24 mouse cellular contexts compared by ENCODE assay signal in genomic region chr6:129208891-129209519, GRCm38 (mm10). TPM values are rescaled to one million over a fixed set of nuclear protein-coding genes. Genes with fewer than 3 reads are reported as not detected.
DNase-seq lines count a peak whose midpoint lies in the region; ATAC-seq and TF ChIP-seq lines count a peak whose summit lies in the region.
"Had no signal": no experiment of that assay in that cellular context is flagged by ENCODE, and none has a peak within 500 bp of the region (broad histone marks: within the 10 kb centered on the region; RNA-seq: fewer than 3 reads in every experiment).

No protein-coding gene starts in this region.

- peaks cover 12% of the 10 kb centered on the region for H3K4me1 ChIP-seq in liver, postnatal 0 days (ENCODE audit: insufficient read depth)
- no peaks in the 10 kb centered on the region for H3K4me1 ChIP-seq in liver, embryonic 12.5 days
- H3K4me1 ChIP-seq in heart, embryonic 12.5 days (replicated peaks), result no peaks in the 10 kb centered on the region
- H3K4me1 ChIP-seq: embryonic facial prominence, embryonic 12.5 days; heart, embryonic 13.5 days; limb, embryonic 12.5 days; liver, embryonic 15.5 days; midbrain, embryonic 12.5 days; neural tube, embryonic 12.5 days; stomach, embryonic 15.5 days had no signal

- ATAC-seq in liver, postnatal 0 days, result no peak
- ATAC-seq in liver, embryonic 12.5 days, result no peak
- ATAC-seq in CD4-positive, CD25-positive, alpha-beta regulatory T cell, adult 4 months, result peak; percentile 35
- ATAC-seq in heart, embryonic 12.5 days (ENCODE audit: insufficient number of reproducible peaks, low FRiP score), result no peak
- ATAC-seq: forebrain, embryonic 14.5 days; lung, postnatal 0 days had no signal

- H3K27ac ChIP-seq in liver, postnatal 0 days (ENCODE audit: low read depth), result peak overlapping the region; percentile 26; the same call in 1 of the 2 replicates
- H3K27ac ChIP-seq in liver, embryonic 12.5 days, result no peak overlapping the region
- no peak overlapping the region for H3K27ac ChIP-seq in heart, embryonic 12.5 days (ENCODE audit: poor library complexity, severe bottlenecking)
- H3K27ac ChIP-seq: embryonic facial prominence, embryonic 12.5 days; heart, embryonic 13.5 days; hindbrain, embryonic 14.5 days; limb, embryonic 12.5 days; liver, embryonic 15.5 days; midbrain, embryonic 12.5 days; neural tube, embryonic 12.5 days; stomach, embryonic 15.5 days had no signal

- DNase-seq in liver, postnatal 0 days, result no peak
- peak; percentile 87 for DNase-seq in induced T-regulatory cell, adult 2 months (ENCODE audit: low read depth)
- peak; percentile 54 for DNase-seq in splenic B cell, adult 2 months (ENCODE audit: low read depth, low spot score)
- no peak for DNase-seq in right cerebral cortex, postnatal 10 days (ENCODE audit: low spot score in 2 of 2)
- DNase-seq: adrenal gland, adult 8-10 months; cerebellum, adult 9-11 months; gastrocnemius, postnatal 25 days; heart, postnatal 36 days; kidney, adult 18-20 months; right cerebral cortex, adult 18-20 months had no signal

- no peak overlapping the region for H3K4me2 ChIP-seq in liver, postnatal 0 days (ENCODE audit: low read depth, low read length)
- H3K4me2 ChIP-seq in liver, embryonic 12.5 days, result no peak overlapping the region
- no peak overlapping the region for H3K4me2 ChIP-seq in heart, embryonic 12.5 days
- H3K4me2 ChIP-seq: embryonic facial prominence, embryonic 12.5 days; heart, embryonic 13.5 days; hindbrain, embryonic 14.5 days; limb, embryonic 12.5 days; liver, embryonic 15.5 days; midbrain, embryonic 12.5 days; neural tube, embryonic 12.5 days; stomach, embryonic 15.5 days had no signal

- H3K9ac ChIP-seq in liver, postnatal 0 days (replicated peaks), result no peak overlapping the region
- H3K9ac ChIP-seq in liver, embryonic 12.5 days, result no peak overlapping the region
- no peak overlapping the region for H3K9ac ChIP-seq in heart, embryonic 12.5 days
- H3K9ac ChIP-seq: embryonic facial prominence, embryonic 12.5 days; heart, embryonic 13.5 days; hindbrain, embryonic 14.5 days; limb, embryonic 12.5 days; liver, embryonic 15.5 days; midbrain, embryonic 12.5 days; neural tube, embryonic 12.5 days; stomach, embryonic 15.5 days had no signal

- H3K36me3 ChIP-seq in liver, postnatal 0 days (replicated peaks; ENCODE audit: insufficient read depth, low read length), result no peaks in the 10 kb centered on the region
- no peaks in the 10 kb centered on the region for H3K36me3 ChIP-seq in liver, embryonic 12.5 days
- H3K36me3 ChIP-seq in splenic B cell, adult 2 months (ENCODE audit: control insufficient read depth, insufficient read depth, low read length, poor library complexity, severe bottlenecking), result no peaks in the 10 kb centered on the region
- H3K36me3 ChIP-seq in heart, embryonic 12.5 days, result no peaks in the 10 kb centered on the region
- H3K36me3 ChIP-seq: embryonic facial prominence, embryonic 12.5 days; heart, embryonic 13.5 days; limb, embryonic 12.5 days; liver, embryonic 15.5 days; midbrain, embryonic 12.5 days; neural tube, embryonic 12.5 days; stomach, embryonic 15.5 days had no signal

- no peaks in the 10 kb centered on the region; the same call in 1 of the 2 replicates for H3K9me3 ChIP-seq in liver, postnatal 0 days (ENCODE audit: low read length)
- H3K9me3 ChIP-seq in liver, embryonic 12.5 days (replicated peaks), result no peaks in the 10 kb centered on the region
- H3K9me3 ChIP-seq in heart, embryonic 12.5 days (replicated peaks), result no peaks in the 10 kb centered on the region
- H3K9me3 ChIP-seq: embryonic facial prominence, embryonic 12.5 days; heart, embryonic 13.5 days; limb, embryonic 12.5 days; liver, embryonic 15.5 days; midbrain, embryonic 12.5 days; neural tube, embryonic 12.5 days; stomach, embryonic 15.5 days had no signal

- WGBS in liver, postnatal 0 days (ENCODE audit: insufficient replicate concordance), result 87% methylated on average over 5 of the region's 5 CpGs
- 74% methylated on average over 5 of the region's 5 CpGs for WGBS in liver, embryonic 12.5 days (ENCODE audit: insufficient replicate concordance)
- 74% methylated on average over 5 of the region's 5 CpGs for WGBS in heart, embryonic 12.5 days

- TF ChIP-seq EP300 in liver, postnatal 0 days (IDR thresholded peaks at IDR 0.05; ENCODE audit: low read depth), result no peak

- H3K27me3 ChIP-seq in liver, postnatal 0 days (ENCODE audit: insufficient read depth, low read length), result no peaks in the 10 kb centered on the region
- H3K27me3 ChIP-seq in liver, embryonic 12.5 days (replicated peaks), result no peaks in the 10 kb centered on the region
- no peaks in the 10 kb centered on the region for H3K27me3 ChIP-seq in splenic B cell, adult 2 months (ENCODE audit: control insufficient read depth, insufficient read depth, low read length, poor library complexity, severe bottlenecking)
- H3K27me3 ChIP-seq in heart, embryonic 12.5 days (replicated peaks), result no peaks in the 10 kb centered on the region
- H3K27me3 ChIP-seq: embryonic facial prominence, embryonic 12.5 days; heart, embryonic 13.5 days; limb, embryonic 12.5 days; liver, embryonic 15.5 days; midbrain, embryonic 12.5 days; neural tube, embryonic 12.5 days; stomach, embryonic 15.5 days had no signal

- H3K4me3 ChIP-seq in liver, postnatal 0 days (ENCODE audit: low read depth, low read length), result no peak overlapping the region
- H3K4me3 ChIP-seq in liver, embryonic 12.5 days, result no peak overlapping the region
- H3K4me3 ChIP-seq in heart, embryonic 12.5 days, result no peak overlapping the region
- H3K4me3 ChIP-seq: embryonic facial prominence, embryonic 12.5 days; erythroblast, embryonic 14.5 days; heart, embryonic 13.5 days; limb, embryonic 12.5 days; liver, embryonic 15.5 days; midbrain, embryonic 12.5 days; neural tube, embryonic 12.5 days; stomach, embryonic 15.5 days had no signal

- no peak for TF ChIP-seq CTCF in liver, postnatal 0 days (IDR thresholded peaks at IDR 0.05; ENCODE audit: low read depth)

RNA-seq across cellular contexts. Expression of gene Clec2d, which starts 28.6 kb away (rescaled TPM):
- polyA plus RNA-seq in liver, postnatal 0 days (2015; fragmentation: Nextera tagmentation; extraction: Ambion mirVana), result 2.3 and 3.0 TPM in 2 replicates
- polyA plus RNA-seq in liver, embryonic 12.5 days (2016; fragmentation: Nextera tagmentation; extraction: Ambion mirVana), result not detected in 2 replicates
- 10 to 100 TPM in 1 of 2 experiments, 1 to 10 TPM in 1; 7.8 to 11.7 TPM for polyA plus RNA-seq in CD4-positive, CD25-positive, alpha-beta regulatory T cell, adult 4 months (2017; shearing (Covaris generic))
- polyA plus RNA-seq in heart, embryonic 12.5 days (2016; fragmentation: Nextera tagmentation; extraction: Ambion mirVana), result 0.14 and 0.21 TPM in 2 replicates
- polyA plus RNA-seq: erythroblast, embryonic 14.5 days; forebrain, embryonic 14.5 days; neural tube, embryonic 12.5 days had no signal

Comparison
In these comparisons a context has a peak if more than half of its experiments do, and no peak if none do; other contexts are left out.
1. DNase-seq: peak in induced T-regulatory cell, adult 2 months (single experiment) and splenic B cell, adult 2 months (single experiment); none in liver, postnatal 0 days (single experiment) and right cerebral cortex, postnatal 10 days (0 of 2).